Mouse (Mus musculus) heart, adult 2 months (tissue): ENCODE measurements at regions not wholly inside any gene's neighbourhood (a gene's known extent, or its start where the extent isn't known, plus 50 kb on each side); places are given as distances from the start of the nearest gene placed in this dataset.

Experiments
- DNase-seq, 2 experiments: peaks; one replicate each; pipeline ENCODE4 v3.0.0; 2021
- H3K27ac ChIP-seq: fragments of 200-600 bp; 2 replicates; pipeline ENCODE4 v1.8.1; 2022
- H3K27me3 ChIP-seq: fragments of 200-500 bp; 2 replicates; pipeline ENCODE4 v1.6.1; 2012; ENCODE audit warnings: mild to moderate bottlenecking, low read length, inconsistent platforms, mixed read lengths; ENCODE audit not compliant: control insufficient read depth, insufficient read depth
- H3K36me3 ChIP-seq: fragments of 200-500 bp; 2 replicates; pipeline ENCODE4 v1.6.1; 2012; ENCODE audit warnings: low read length, inconsistent platforms; ENCODE audit not compliant: control insufficient read depth, insufficient read depth
- H3K4me1 ChIP-seq: fragments of 200-500 bp; 2 replicates; pipeline ENCODE4 v1.6.1; 2011; ENCODE audit warnings: low read length; ENCODE audit not compliant: control insufficient read depth, insufficient read depth
- H3K4me3 ChIP-seq: fragments of 200-600 bp; 2 replicates; pipeline ENCODE4 v1.8.1; 2022
- H3K79me2 ChIP-seq: fragments of 200-500 bp; replicated peaks from 2 replicates; pipeline ENCODE4 v1.6.1; 2012; ENCODE audit warnings: mild to moderate bottlenecking, inconsistent platforms, low read length, moderate library complexity, mixed read lengths; ENCODE audit not compliant: control insufficient read depth, insufficient read depth
- H3K9ac ChIP-seq: fragments of 200-500 bp; 2 replicates; pipeline ENCODE4 v1.6.1; 2012; ENCODE audit warnings: low read depth, mild to moderate bottlenecking, control low read depth, inconsistent platforms, low read length, mixed read lengths
- CTCF ChIP-seq: fragments of 200-600 bp; IDR thresholded peaks from 2 replicates; pipeline ENCODE4 v1.8.1; 2022; ENCODE audit warnings: antibody characterized with exemption, mild to moderate bottlenecking, moderate library complexity
- EP300 ChIP-seq: fragments of 200-500 bp; IDR thresholded peaks from 2 replicates; pipeline ENCODE4 v1.6.1; 2011; ENCODE audit warnings: low read depth, low read length, control low read depth; ENCODE audit not compliant: insufficient read depth
- POLR2A ChIP-seq: fragments of 200-500 bp; IDR thresholded peaks from 2 replicates; pipeline ENCODE4 v1.6.1; 2011; ENCODE audit warnings: mild to moderate bottlenecking, low read depth, low read length, control low read depth; ENCODE audit not compliant: insufficient read depth
- WGBS: fragments of 180-500 bp; shearing (Covaris S2); methylation state at CpG from one replicate; pipeline ENCODE4 v1.1.7; 2018; 5-methylcytosine and 5-hydroxymethylcytosine counted together
- intact Hi-C: fragments of 180-260 bp; cut with DNase I; formaldehyde crosslinking; loops from one replicate; pipeline ENCODE4 v1.15.1; 2025

DNA sequence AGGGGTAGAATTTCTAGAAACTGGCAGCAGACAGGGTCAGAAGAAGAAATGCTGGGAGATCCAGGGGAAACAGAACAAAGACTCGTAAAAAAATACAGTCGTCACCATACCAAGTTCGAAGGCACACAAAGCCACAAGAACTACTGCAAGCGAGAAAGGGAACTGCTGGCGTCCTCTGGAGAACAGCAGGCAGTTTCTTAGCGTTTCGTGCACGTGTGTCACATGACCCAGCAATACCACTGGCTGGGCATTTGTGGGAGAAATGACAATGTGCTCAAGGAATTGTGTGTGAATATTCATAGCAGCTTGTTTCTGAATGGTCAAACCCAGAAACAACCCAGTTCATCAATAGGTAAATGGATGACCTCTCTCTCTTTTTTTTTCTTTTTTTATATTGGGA, 211.5 kb upstream of the Peli2 start:
- TF ChIP-seq CTCF, result no peak
- TF ChIP-seq POLR2A, result no peak
- no peak for TF ChIP-seq EP300
- Histone ChIP-seq H3K4me3 (no peak overlapping the region), H3K4me1 (no peaks in the 10 kb centered on the region; the same call in 1 of the 2 replicates), H3K79me2 (no peaks in the 10 kb centered on the region), H3K27me3 (no peaks in the 10 kb centered on the region; the same call in 1 of the 2 replicates), H3K36me3 (no peaks in the 10 kb centered on the region), H3K27ac (no peak overlapping the region), H3K9ac (no peak overlapping the region)
- 60% methylated on average over 8 of the region's 8 CpGs for whole genome bisulfite sequencing
- intact Hi-C loops, result no loop called here
- DNase-seq, result no peak

DNA sequence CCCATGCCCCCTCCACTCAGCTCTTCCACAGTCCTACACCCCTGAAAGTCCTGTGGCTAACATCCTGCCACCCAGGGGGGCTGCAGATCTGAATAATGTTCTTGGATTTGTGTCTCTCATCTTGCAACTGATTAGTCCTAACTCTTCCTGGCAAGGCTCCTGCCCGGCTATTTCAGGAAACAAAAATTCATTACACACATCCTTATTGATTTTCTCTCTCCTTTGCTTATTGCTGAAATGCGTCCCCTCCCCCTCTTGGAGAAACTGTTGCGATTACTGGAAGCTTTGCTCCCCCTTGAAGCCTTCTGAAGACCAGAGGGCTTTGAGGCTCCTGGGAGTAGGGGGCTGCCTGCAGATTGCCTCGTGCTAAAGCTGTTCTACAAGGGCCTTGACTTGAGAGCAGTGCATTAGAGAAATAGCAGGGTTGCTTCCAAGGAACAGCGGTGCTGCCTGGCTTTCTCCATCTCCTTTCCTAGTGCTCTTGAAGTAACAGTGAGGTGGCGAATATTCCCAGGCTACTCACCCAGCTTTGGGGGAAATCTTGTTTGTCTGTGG, 209.8 kb upstream of the Peli2 start:
- Histone ChIP-seq H3K36me3 (no peaks in the 10 kb centered on the region), H3K27ac (no peak overlapping the region), H3K4me1 (no peaks in the 10 kb centered on the region; the same call in 1 of the 2 replicates), H3K27me3 (no peaks in the 10 kb centered on the region; the same call in 1 of the 2 replicates), H3K9ac (no peak overlapping the region), H3K79me2 (no peaks in the 10 kb centered on the region), H3K4me3 (no peak overlapping the region)
- DNase-seq, result no peak
- no peak for TF ChIP-seq EP300
- no peak for TF ChIP-seq CTCF
- TF ChIP-seq POLR2A, result no peak
- 52% methylated on average over 6 of the region's 6 CpGs for WGBS
- intact Hi-C loops, result no loop called here

DNA sequence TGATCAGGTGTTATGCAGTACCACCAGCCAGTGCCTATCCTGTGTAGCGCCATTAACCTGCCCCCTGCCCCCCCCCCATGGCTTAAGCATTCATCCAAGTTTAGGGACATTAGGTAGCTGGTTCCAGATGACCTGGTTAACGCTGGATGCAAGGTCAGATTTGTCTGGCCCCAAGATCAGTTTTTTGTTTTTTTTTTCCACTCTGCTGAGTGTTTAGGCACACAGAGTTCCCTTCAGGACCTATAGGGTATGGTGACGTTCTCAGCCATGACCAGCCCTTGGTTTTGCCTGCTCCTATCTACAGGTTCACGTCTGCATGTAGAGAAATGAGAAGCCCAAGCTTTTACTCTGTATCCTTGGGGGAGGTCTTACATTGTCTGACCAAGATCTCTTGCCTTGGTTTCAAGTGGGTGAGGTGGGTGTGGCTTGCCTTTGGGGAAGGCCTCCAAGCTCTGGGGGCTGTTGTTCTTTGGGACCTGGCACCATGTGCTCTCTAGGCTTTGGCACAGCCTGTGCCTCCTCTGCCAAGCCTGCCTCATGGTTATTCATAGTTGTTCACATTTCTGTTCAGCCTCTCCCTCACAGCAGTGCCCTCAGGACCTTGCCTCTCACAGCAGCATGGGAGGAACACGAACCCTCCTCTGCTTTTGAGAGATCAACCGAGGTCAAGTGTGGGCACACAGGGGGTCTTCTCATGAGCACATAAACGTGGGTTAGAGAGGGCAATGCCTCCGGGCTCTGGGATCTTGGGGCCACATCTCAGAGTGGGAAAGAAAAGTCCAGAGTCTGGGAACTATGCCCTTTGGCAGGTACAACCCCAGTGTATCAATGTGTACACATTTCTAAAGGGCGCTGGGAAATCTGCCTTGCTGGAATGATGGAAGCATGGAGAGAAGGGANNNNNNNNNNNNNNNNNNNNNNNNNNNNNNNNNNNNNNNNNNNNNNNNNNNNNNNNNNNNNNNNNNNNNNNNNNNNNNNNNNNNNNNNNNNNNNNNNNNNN, 208.8 kb upstream of the Peli2 start:
- no peak overlapping the region for H3K27ac ChIP-seq
- no peaks in the 10 kb centered on the region; the same call in 1 of the 2 replicates for H3K4me1 ChIP-seq
- H3K9ac ChIP-seq, result no peak overlapping the region
- no peaks in the 10 kb centered on the region for H3K79me2 ChIP-seq
- H3K27me3 ChIP-seq, result no peaks in the 10 kb centered on the region; the same call in 1 of the 2 replicates
- intact Hi-C loops, result no loop called here
- 69% methylated on average over 9 of the region's 9 CpGs for WGBS
- no peak overlapping the region for H3K4me3 ChIP-seq
- TF ChIP-seq EP300 (no peak), CTCF (no peak), POLR2A (no peak)
- peak; percentile 26 to 28 for DNase-seq
- H3K36me3 ChIP-seq, result no peaks in the 10 kb centered on the region

DNA sequence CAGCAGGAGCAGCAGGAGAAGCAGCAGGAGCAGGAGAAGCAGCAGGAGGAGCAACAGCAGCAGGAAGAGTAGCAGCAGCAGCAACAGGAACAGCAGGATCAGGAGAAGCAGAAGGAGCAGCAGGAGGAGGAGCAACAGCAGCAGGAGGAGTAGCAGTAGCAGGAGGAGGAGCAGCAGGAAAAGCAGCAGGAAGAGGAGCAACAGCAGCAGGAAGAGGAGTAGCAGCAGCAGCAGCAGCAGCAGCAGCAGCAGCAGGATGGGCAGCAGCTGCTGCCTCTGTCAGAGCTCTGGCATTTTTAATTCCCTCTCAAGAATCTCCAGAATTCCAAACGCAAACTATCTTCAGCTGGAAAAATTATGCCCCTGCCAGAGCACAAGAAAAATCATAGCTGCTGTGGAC, 205.0 kb upstream of the Peli2 start:
- Histone ChIP-seq H3K79me2 (no peaks in the 10 kb centered on the region), H3K4me3 (no peak overlapping the region), H3K4me1 (no peaks in the 10 kb centered on the region; the same call in 1 of the 2 replicates), H3K27ac (no peak overlapping the region), H3K36me3 (no peaks in the 10 kb centered on the region), H3K9ac (no peak overlapping the region), H3K27me3 (no peaks in the 10 kb centered on the region; the same call in 1 of the 2 replicates)
- intact Hi-C loops, result no loop called here
- no peak for DNase-seq
- WGBS, result 52% methylated on average over 1 of the region's 1 CpGs
- TF ChIP-seq EP300 (no peak), POLR2A (no peak), CTCF (no peak)

DNA sequence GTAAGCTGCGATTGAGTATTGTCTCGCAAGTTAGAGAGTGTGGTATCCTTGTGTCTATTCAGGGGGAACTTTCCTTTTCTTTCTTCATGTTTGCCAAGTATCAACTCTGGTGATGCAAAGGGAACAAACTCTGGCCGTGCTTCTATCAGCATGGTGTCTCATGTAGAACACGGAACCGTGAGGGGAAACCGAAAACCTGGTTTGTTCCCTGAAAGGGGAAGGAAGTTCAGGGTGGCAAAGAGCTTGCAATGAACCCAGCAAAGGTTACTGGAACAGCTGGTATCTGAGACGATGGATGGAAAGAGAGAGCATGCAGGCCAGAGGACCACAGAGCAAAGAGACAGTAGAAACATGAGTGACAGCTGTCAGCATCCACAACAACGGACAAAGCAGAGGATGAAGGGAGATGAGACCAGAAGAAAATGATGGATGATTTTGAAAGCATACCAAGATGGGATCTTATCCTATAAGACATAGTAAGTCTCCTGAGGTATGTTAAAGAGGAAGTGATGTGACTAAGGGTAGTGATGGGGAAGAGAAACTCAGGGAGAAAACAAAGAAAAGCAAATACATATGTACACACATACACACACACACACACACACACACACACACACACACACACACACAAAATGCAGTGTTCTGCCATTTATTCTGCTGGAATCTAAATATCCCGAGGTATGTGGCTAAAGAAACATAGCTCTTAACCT, 199.8 kb upstream of the Peli2 start:
- TF ChIP-seq CTCF (no peak), EP300 (no peak), POLR2A (no peak)
- no peak overlapping the region for H3K9ac ChIP-seq
- H3K79me2 ChIP-seq, result no peaks in the 10 kb centered on the region
- no peaks in the 10 kb centered on the region for H3K27me3 ChIP-seq
- H3K4me3 ChIP-seq, result no peak overlapping the region
- no peaks in the 10 kb centered on the region for H3K36me3 ChIP-seq
- H3K27ac ChIP-seq, result no peak overlapping the region
- no peaks in the 10 kb centered on the region for H3K4me1 ChIP-seq
- WGBS, result 83% methylated on average over 9 of the region's 9 CpGs
- intact Hi-C loops, result no loop called here
- no peak for DNase-seq
